Mouse (Mus musculus) ovary, adult 18-20 months (tissue): ENCODE results near the gene Efhd2.

Experiments
- DNase-seq: peaks from one replicate; pipeline ENCODE4 v3.0.0; 2022; ENCODE audit warnings: low spot score, mixed read lengths

The Efhd2 gene

DNA sequence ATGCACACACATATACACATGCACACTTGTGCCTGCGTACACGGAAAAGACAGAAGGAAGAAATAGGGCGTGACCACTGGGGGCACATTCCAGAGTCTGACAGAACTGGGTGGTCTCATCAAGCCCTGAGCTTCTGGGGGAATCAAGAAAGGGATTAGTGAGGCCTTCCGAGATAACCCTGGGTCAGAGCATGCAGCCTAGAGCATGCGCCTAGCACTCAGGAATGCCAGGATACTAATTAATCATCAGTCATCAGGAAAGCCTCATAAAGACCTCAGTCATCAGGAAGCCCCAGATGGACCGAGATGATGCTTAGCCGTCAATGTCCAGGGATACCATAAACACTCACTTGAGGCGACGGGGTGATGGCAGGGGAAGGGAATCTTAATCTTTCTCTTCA is 5.2 kb upstream of the Efhd2 start:
- no peak for DNase-seq

DNA sequence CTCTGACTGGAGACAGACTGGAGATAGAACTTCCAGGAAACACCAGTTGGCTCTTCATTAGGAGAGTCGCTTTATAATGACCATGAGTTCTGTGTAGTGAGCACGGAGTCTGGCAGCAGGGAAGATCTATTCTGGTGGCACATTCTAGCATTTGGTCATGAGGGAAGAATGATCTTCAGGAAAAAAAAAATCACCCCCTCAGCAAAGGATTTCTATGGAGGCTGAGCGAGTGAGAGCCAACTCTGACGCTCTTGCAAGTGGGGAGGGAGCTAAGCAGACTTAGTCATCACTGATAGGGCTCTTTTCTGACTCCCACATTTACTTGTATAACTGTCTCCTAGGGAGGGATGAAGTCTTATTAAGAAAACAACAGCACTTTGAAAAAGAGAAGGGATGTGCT is 4.4 kb upstream of the Efhd2 start:
- DNase-seq, result no peak

DNA sequence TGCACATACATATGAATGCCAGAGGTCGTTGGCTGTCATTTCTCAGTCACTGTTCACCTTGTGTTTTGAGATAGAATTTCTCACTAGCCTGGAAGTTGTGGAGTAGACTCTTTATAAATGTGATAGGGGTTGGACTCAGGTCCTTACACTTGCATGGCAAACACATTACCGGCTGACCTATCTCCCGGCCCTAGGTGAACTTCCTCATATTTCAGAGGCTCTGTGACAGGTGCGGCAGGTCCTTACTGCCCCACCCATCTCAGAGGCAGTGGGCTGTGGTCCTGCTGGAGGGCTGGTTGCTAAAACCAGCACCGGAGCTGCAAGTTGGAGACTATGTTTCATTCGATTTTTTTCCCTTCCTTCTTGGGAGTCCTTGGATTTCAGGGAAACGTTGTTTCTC is 3.9 kb upstream of the Efhd2 start:
- DNase-seq, result no peak

DNA sequence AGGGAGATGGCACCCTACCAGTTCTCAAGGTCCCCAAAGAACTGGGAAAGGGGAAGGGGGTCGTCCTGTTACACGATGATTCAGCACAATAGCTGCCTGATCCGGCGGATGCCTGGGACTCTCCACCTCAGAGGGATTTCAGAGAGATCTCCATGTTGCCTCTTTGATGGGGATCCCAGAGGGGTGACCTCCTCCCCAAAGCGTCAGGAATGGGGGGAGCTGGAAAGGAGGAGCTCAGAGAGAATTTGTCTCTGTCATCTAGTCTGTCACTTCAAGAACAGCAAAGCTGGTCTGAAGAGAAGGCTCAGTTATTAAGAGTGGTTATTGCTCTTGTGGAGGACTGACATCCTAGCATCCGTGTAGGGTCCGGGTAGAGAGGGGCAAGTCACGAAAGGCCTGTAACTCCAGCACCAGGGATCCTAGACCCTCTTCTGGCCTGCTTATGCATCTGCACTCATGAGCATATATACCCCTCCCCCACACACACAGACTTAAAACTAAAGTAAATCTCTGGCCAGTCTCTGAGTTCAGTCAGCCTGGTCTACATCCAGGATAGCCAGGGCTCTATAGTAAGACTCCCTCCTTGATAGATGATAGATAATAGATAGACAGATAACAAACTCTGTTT is 875 bp upstream of the Efhd2 start:
- no peak for DNase-seq

DNA sequence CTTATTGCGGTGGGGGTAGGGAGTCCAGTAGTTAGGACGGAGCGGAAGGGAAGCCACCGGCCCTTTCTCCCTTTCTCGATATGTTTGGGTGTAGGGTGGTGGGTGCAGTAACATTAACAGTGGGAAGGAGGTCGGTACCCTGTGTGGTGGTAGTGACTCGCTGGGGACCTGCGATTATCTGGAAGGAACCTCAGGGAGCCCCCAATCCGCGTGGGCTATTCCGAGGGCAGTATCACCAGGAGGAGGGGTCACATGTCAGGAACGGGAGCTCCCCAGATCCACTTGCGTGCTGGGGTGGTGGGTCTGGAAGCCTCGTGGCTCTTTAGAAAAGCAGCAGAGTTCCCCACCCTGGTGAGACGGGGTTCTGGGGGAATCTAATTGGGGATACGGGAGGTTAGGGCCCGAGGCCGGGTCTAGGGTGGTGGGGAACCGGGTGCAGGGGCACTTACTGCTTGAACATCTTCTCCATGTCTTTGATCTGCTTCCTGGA is 564 bp downstream of the Efhd2 start:
- no peak for DNase-seq

DNA sequence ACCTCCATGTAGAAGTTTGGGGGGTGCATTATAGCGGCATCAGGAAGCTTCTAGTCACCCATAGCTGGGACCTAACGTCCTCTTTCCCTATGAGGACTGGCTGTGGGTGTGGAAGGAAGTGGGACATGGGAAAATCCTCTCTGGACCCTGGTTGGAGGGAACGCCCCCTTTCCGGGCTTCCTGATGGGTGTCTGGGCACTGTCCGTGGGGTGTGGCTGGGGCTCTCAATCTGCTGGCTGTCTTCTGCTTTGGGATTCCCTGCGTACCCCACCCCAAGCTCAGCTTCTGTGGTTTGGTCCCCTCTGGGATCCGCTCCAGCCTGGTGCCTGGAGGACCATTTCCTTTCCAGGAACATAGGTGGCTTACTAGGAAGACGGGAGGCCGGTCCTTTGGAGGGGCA is 1.7 kb downstream of the Efhd2 start:
- no peak for DNase-seq

DNA sequence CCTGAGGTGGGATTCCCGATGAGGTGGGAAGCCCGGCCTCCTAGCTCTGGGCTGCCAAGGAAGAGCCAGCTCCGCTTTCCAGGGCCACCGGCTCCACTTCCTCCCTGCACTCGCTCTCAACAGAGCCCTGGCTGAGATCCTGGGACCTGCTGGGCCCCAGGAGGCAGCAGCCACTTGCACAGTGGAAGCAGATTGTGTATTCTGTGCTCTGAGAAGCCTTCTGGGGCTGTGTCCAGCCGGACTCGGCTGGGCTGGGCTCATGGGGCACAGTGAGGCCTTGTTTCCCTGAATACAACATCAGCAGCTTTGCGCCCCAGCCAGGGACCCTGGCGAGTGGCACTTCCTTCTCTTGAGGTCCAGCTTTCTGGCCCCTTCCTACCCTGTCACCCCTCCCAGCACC is 2.8 kb downstream of the Efhd2 start:
- no peak for DNase-seq

DNA sequence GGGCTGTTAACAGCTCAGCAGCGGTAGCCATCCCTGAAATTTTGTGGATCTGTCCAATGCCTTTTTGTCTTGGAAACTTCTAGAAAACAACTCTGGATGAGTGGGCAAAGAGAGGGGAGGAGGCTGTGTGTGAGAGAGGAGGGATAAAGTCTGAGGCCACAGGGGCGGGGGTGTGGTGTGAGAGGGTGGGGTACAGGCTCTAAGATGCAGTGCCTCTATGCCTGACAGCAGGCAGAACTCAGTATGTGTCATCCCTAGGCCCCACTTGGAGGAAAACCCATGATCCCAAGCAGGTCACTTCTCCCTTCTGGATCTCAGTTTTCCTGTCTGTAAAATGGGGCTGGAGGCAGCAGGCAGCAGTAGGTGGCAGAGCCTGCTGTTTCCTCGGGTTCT is 3.4 kb downstream of the Efhd2 start:
- DNase-seq, result no peak

DNA sequence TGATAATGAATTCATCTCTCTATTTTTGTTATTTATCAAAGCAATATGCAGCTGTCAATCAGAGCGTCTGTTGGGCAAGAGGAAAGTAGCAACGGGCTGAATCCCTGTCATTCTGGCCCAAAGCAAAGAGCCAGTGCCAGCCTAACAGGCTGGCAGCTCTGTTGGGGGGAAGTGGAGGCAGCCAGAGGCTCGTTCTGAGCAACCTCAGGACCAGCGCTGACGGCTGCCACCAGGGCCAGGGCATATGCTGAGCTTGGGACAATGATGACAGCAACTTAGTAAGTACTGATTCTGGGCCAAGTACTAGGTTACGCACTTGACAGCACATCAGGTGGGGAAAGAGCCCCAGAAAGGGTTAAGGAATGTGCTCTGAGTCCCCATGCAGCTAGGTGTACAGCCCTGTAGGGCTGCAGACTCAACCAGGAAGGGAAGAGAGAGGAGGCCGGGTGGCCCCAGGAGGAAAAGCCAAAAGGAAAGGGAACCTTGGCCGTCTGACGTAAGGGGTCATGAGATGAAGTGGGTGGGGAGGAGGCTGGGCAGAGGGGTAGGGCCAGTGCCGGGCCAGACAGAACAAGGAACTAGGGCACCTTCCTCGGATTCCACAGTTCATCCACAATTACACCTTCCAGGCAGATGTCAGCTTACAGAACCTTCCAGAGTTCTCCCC is 3.9 kb downstream of the Efhd2 start:
- DNase-seq, result no peak

DNA sequence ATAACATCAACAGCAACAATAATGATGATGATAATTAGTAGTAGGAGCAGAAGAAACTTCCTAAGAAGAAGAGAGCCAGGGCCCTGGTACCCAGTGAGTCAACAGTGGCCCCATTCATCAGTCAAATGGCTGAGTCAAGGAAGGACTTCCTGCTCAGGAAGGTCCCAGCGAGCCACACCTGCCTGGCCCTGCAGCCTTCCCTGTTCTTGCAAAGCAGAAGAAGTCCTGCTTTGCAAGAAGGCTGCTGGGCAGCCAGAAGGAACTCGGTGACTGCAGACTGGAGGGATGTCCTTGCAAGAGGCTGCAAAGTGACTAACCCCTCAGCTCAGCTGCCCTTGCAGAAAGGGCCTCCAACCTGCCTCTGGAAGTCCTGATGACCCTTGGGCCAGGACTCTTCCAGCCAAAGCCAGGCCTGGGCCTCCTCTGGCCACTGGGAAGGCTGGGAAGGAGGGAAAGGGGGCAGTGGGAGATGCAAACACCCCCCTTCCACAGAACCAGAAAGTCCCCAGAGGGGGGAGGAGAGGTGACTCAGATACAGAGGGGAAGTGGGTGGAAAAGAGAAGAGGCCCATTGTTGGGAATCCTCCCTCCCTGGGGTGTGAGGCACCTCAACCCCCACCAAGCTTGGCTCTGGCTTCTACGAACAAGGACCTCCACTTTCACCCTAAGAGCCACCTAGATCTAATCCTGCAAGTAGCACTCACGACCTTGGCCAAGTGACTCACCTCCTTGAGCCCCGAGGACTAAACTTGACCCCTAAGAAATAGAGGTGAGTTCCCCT is 5.1 kb downstream of the Efhd2 start:
- no peak for DNase-seq

DNA sequence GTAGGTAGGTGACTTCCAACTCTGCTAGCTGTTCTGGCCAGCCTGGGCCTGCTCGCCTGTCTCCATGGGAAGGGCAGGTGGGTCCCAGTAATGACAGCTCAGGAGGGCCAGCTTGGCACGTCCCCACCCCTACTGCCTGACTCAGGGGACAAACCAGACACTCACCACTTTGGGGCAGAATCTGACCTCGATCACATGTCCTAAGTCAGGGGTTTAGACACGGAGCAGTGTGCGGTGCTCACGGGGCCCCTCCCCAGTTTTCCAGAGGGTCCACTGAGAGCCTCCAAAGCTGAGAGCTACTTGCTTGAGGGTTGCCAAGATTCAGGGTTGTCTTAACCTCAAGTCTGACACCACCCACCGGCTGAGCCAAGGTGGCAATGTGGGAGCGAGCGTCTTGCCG is 6.7 kb downstream of the Efhd2 start:
- DNase-seq, result no peak

DNA sequence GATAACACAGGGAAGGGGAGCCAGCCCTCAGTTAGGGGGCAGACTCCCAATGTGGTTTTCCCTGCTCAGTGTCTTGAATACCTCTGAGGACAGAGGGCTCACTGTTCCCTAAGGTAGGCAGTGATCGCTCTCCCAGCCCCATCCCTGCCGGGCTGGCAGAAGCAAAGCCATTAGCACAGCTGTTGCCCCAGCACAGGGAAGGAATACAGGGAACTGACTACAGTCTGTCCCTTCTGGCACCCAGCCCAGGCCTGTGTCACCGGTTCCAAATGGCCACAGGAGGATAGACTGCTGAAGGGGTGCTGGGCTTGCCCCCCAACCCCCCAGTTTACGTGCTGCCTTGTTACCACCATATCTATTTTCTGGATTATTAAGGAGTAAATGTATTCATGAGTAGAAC is 7.2 kb downstream of the Efhd2 start:
- no peak for DNase-seq

DNA sequence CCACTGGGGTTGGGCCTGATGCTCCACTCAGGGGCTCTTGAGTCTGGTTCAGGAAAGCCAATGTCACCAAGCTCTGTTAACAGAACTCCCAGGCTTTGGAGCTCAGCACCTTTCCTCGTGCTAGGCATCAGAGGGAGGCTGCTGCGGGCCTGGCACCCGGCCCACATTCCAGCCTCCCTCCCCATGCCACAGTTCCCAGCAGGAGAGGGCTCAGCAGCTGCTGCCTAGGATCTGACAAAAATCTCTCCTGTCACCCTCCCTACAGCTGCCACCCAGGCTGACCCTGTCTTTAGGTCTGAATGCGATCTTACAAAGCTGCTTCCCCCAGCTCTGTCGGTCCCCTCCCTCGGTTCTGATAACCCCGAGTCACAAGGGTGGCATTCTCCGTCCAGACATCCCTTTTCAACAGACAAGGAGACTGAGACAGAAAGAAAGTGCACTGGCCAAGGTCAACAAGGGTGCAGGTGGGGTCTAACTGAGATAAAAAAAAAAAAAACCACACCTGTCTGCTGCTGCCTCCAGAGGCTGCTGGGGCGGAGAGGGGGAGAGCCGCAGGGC is 7.7 kb downstream of the Efhd2 start:
- DNase-seq, result no peak

DNA sequence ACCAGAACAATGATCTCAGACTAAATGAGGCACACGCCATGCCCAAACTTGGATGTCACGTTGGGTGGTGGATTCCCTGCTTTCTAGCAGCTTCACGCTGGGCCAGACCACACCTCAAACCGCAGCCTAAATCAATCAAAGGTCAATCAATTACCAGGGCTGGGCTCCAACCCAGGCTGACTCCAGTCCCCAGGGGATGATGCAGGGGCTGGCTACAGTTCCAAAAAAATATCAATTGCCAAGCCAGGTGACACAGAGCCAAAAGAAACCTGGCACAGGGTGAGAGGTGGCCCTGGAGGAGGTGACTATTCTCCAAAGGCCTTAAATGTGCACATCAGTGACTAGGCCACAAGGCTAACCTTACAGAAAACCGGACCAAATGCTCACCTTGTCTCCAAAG is 9.1 kb downstream of the Efhd2 start:
- DNase-seq, result no peak

DNA sequence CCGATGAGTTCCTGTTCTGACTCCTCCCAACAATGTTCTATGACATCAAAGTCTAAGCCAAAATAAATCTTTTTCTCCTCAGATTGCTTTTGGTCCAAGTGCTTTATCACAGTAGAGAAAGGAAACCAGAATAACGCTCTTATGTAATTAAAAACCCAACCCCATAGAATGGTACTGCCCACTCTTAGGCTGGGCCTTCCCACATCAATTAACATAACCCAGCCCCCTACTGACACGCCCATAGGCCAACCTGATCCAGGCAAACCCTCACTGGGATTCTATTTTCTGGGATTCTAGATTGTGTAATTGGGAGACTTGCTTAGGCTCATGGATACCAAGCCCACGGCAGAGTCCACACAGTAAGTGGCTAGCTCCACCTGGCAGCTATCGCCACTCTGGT is 9.7 kb downstream of the Efhd2 start:
- DNase-seq, result no peak

DNA sequence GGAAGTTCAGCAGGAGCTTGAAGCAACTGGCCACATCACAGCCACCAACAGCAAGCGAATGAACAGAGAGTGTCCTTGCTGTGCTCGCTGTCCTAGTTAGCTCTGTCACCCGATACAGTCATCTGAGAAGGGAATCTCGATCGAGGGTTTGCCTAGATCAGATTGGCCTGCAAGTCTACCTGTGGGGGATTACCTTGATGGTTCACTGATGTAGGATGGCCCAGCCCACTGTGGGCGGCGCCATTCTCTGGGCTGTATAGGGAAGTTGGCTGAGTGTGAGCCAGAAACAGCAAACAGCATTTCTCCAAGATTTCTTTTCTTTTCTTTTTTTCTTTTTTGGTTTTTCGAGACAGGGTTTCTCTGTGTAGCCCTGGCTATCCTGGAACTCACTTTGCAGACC is 10.2 kb downstream of the Efhd2 start:
- DNase-seq, result no peak

DNA sequence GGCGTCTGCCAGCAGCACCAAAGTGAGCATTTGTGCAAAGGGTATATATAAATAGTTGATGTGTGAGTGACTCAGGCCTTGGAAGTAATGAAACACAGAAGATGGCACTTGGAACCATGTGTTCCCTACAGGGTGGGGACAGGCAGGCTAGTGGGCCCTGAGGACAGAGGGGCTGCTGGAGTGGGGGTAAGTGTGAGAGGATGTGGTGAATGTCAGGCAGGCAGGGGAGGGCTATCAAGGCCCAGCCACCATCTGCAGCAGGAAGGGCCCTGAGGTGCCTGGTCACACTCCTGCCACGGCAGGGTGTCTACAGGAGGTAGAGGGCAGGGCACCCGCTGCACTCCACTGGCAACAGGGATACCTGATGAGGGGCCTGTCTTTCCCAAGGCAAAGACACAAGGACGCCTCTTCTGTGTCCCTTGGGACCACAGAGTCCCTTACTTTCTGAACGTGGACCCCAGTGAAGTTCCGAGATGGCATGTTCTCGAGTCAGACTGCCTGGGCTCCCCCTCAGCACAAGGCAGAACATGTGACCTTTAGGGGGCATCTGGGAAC is 10.9 kb downstream of the Efhd2 start:
- DNase-seq, result no peak

DNA sequence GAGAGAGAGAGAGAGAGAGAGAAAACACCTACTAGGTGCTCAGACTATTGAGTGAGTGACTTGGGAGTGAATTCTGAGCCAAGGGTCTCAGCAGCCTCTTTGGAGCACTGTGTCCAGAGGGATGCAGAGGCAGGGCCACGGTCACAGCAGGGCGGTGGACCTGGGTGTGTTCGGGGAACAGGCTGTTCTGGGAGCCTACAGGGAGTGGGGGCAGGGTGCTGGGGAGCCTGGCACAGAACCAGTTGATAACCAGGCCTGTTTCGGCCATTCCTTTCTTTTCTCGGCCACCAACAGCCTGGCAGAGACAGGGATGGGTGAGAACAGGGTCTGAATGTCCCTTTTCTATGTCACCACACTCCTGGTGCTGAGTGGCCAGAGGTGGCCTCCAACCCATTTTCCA is 11.9 kb downstream of the Efhd2 start:
- no peak for DNase-seq

DNA sequence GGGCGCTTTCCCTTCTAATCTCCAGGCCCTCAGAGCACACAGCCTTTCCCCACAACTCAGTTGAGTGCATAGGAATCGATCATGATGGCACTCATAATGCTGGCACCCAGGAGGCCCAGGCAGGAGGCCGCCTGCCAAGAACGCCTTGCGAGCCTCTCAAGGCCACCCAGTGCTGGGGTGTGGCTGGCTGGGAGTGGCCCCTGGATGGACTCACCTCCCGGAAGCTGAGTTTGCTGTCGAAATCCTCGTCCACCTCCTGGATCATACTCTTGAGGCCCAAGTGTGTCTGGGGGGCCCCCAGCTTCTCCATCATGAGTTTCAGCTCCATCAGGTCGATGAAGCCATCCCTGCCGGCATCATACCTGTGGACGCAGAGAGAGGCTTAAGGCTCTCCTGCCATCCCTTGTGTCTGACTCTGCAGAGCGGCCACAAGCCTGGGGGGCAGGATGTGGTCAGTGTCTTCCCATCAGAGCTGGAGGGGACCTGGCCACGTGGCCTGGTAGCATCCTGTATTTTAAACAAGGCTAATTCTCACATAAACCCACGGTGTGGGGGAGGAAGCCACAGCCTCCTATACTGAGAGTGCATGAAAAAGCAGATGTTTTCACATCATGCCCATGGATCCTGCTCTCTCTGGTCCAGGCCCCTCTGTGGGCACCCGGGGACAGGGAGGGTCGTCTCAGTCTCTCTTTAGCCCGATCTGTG is 13.0 kb downstream of the Efhd2 start:
- DNase-seq, result no peak

DNA sequence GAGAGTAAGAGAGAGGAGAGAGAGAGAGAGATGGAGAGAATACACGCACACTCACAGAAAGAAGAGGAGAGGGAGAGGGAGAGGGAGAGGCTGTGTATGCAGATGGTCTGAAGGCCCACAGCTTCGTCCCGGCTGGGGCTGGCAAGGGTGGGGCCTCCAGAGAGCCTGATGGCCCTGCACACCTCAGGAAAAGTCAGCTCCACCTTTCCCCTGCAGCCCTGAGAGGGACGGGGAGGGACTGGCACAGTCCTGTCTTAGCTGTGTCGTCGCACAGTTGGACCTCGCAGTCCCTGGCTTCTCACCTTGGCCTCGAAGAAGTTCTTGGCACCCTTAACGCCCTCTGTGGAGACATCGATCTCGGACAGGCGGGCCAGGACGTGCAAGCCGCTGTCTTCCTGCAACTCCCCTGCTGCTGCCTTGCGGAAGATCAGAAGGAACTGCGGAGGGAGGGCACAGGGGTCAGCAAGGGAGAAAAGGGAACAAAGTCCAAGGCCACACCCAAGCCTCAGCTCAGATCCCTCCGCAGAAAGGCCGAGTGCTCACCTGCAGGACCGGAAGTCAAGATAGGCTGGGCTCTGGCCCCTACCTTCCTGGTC is 14.4 kb downstream of the Efhd2 start:
- DNase-seq, result no peak

DNA sequence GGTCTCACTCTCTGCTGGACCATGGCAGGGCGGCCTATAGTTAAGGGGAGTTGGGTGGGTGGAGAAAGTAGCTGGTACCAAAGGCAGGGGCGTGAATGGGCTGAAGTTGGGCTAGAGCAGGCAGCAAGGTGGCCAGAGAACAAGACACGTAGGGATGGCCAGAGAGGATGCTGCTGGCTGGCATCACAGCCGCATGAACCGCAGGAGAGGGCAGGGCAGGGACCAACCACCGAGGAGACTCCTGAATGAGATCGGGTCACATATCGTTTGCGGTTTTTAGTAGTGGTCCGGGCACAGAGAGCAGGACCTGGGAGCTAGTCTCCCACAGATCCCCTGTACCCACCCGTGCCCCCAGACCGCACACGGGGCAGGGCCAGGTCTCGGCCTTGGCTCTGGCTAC is 15.4 kb downstream of the Efhd2 start:
- no peak for DNase-seq

DNA sequence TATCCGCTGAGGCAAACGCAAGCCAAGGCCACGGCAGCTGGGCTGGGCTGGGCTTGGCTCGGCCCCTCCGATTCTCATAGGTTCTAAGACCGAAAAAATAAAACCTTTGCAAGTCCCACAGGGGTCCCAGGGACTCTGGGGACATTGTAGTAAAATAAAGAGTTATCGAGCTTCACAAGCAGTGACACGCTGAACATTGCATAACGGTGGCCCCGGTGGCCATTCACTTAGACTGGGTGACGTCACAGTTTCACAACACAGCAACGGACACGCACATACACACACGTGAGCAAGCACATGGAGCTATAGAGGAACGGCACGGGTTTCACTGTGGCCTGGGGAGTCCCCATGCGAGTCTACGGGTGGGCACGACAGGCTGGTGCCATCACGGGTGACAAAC is 16.2 kb downstream of the Efhd2 start:
- no peak for DNase-seq
